Mouse (Mus musculus) olfactory bulb, adult 2 months (tissue): ENCODE results near the gene Rnf182. TPM values are rescaled to one million over a fixed set of nuclear protein-coding genes. Genes with fewer than 3 reads are reported as not detected.

Experiments
- H3K27ac ChIP-seq: fragments of 200-500 bp; 2 replicates; pipeline ENCODE4 v1.5.1; 2012; ENCODE audit warnings: low read depth, low read length; ENCODE audit not compliant: insufficient read depth
- H3K4me1 ChIP-seq: fragments of 200-500 bp; 2 replicates; pipeline ENCODE4 v1.6.1; 2012; ENCODE audit warnings: low read length; ENCODE audit not compliant: control insufficient read depth, insufficient read depth
- H3K4me3 ChIP-seq: fragments of 200-500 bp; 2 replicates; pipeline ENCODE4 v1.5.1; 2012; ENCODE audit warnings: mild to moderate bottlenecking, low read depth, low read length, moderate library complexity; ENCODE audit not compliant: insufficient read depth
- CTCF ChIP-seq: fragments of 200-500 bp; IDR thresholded peaks from 2 replicates; pipeline ENCODE4 v1.5.1; 2012; ENCODE audit warnings: low read depth, mild to moderate bottlenecking, low read length, moderate library complexity; ENCODE audit not compliant: insufficient read depth
- POLR2A ChIP-seq: fragments of 200-500 bp; IDR thresholded peaks from 2 replicates; pipeline ENCODE4 v1.6.1; 2012; ENCODE audit warnings: mild to moderate bottlenecking, low read depth, low read length, moderate library complexity; ENCODE audit not compliant: insufficient read depth
- WGBS: fragments of 180-500 bp; shearing (Covaris S2); methylation state at CpG from one replicate; pipeline ENCODE4 v1.1.7; 2018; 5-methylcytosine and 5-hydroxymethylcytosine counted together
- polyA plus RNA-seq: library from polyadenylated mRNA; stranded (reverse); fragments of >200 nt; gene quantifications from 2 replicates; pipeline ENCODE4 v1.2.4, GENCODE M21; 2012; ENCODE audit warnings: low replicate concordance; ENCODE audit not compliant: missing spikeins, insufficient read depth, insufficient read length

Rnf182 gene
- polyA plus RNA-seq, 1 experiment = not detected

DNA sequence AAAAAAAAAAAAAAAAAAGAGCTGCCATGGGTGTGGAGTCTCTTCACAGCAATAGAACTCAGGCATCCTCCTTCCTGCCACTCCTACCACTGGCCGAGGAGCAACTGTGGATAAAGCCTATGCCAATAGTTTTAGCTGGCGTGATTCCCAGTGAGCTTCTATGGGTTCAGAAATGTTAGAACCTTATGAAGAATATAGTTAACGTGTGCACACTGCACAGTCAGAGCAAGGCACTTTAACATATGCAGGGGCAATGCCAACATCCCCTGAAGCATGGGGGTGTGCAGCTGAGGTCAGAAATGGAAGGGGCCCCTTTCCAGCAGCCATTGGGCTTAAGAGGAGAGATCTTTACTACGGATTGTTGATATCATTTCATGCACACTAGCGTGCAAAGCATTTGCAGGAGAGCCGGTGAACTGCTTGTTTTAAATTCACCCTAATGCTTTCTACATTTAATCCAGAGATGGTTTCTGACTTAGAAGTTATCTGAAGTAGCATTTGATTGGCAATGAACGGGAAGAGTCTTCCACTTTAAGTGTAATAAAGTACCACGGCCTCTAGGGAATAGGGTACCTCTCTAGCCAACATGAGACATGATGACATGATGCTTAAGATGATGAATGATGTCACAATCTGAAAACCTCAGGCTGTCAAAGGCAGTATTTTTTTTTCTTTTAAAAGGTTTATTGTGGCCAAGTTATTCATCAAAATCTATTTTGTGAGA, 61.8 kb downstream of the Rnf182 start:
- no peak for TF ChIP-seq CTCF
- no peak for TF ChIP-seq POLR2A

DNA sequence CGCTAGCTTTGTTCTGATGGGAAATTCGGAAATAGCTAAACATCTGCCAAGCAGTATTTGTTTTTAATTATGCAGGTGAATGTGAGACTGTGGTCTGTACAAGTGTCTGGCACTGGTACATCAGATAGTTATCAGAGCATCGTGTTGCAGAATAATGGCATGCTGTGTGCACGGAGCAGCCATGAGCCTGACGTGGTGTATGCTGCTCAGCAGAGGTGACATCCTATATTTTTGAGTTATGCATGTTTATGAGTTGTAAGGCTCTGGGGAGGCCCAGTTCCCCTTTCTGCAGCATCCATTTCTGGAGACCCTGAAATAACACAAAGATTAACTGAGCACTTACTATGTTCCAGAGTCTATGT, 62.4 kb downstream of the Rnf182 start:
- Histone ChIP-seq H3K4me3 (no peak overlapping the region), H3K4me1 (peaks cover 2% of the 10 kb centered on the region; the same call in 1 of the 2 replicates), H3K27ac (no peak overlapping the region)
- TF ChIP-seq POLR2A = no peak
- no peak for TF ChIP-seq CTCF
- WGBS = 76% methylated on average over 5 of the region's 5 CpGs

More for the DNA sequence above, 61.8 kb downstream of the Rnf182 start:
- WGBS = 76% methylated on average over 8 of the region's 8 CpGs
- H3K27ac ChIP-seq = no peak overlapping the region
- no peak overlapping the region for H3K4me3 ChIP-seq
- H3K4me1 ChIP-seq = peaks cover 2% of the 10 kb centered on the region; the same call in 1 of the 2 replicates

DNA sequence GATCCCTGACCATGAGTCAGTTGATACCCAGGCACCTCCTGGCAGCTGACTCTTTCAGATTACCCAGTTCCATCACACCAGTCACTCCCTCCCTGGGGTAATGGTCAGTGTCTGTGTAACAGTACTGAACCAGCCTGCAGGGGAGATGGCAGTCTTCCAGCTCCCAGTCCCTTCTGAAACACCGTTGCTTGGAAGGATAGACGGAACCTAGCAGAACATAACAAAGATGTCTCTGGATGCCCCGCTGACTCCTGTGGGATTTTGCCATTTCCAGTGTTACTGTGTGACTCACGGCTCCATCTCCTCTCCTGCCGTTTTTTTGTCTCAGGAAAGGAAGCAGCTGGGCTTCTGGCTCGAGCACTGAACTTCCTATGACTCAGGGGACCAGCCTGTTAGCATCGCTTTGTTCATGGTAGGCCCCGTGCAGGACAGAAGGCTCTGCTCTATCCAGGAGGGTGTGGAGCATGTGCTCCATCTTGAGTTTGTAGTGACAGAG, 69.0 kb downstream of the Rnf182 start:
- peaks cover 10% of the 10 kb centered on the region for H3K4me1 ChIP-seq
- peak overlapping the region; percentile 77 for H3K27ac ChIP-seq
- H3K4me3 ChIP-seq = no peak overlapping the region
- TF ChIP-seq CTCF (no peak), POLR2A (no peak)
- WGBS = 8% methylated on average over 8 of the region's 8 CpGs

DNA sequence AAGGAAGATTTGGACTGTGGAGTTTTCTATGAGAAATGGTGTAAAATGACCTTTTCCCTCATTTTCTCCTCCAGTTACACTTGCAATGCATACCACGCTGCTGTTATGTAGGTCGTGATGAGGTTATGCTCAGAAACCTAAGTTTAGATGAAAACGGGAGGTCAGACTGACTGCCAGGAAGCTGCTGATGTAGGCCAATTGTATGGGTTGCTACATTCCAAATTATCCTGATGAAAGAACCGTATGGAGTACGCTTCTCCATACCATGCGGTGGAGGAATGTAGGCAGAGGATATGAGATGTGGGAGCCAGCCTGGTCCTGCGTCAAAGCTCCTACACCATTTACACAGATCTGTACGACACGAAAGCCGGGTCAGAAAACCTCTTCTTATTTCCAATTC, 72.6 kb downstream of the Rnf182 start:
- no peak for TF ChIP-seq CTCF
- no peak for TF ChIP-seq POLR2A
- WGBS = 93% methylated on average over 10 of the region's 10 CpGs
- H3K4me3 ChIP-seq = no peak overlapping the region

DNA sequence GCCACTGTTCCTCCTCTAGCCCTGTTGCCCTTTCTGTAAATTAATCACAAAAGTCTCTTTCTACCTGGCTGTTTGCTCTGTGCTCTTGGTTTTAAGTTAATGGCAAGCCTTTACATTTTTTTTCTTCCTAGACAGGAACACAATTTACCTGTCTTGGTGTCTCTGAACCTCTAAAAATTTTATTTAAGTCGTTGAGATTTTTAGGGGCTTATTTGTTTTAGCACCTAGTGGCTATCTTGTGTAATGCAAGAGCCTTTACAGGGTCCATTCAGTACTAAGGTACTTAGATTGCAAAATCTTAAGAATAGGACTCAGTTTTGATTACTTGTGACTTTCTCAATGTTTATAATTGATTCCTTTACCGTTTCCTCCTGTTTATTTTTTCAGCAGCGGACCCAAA, 76.2 kb downstream of the Rnf182 start:
- WGBS = 69% methylated on average over 3 of the region's 3 CpGs
- TF ChIP-seq POLR2A (no peak), CTCF (no peak)
- no peaks in the 10 kb centered on the region for H3K4me1 ChIP-seq
- H3K4me3 ChIP-seq = no peak overlapping the region
- no peak overlapping the region for H3K27ac ChIP-seq

More for the DNA sequence above, 72.6 kb downstream of the Rnf182 start:
- Histone ChIP-seq H3K27ac (no peak overlapping the region), H3K4me1 (peaks cover 7% of the 10 kb centered on the region)

DNA sequence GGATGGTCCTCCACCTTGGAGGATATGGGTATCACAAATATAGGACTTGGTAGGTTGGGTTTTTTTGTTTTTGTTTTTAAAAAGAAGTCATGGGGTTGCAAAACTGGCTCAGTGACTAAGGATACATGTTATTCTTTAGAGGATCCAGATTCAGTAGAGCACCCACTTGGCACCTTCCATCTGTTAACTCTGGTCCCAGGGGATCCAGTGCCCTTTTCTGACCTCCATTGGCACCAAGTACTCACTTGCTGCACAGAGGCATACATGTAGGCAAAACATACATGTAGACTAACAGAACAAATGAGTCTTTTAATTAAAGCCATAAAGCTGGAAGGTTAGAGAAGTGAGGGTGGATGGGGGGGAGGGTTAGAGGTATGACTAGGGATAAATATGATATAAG, 80.0 kb downstream of the Rnf182 start:
- H3K4me1 ChIP-seq = no peaks in the 10 kb centered on the region
- no peak overlapping the region for H3K27ac ChIP-seq
- no peak overlapping the region for H3K4me3 ChIP-seq
- no peak for TF ChIP-seq CTCF
- no peak for TF ChIP-seq POLR2A

DNA sequence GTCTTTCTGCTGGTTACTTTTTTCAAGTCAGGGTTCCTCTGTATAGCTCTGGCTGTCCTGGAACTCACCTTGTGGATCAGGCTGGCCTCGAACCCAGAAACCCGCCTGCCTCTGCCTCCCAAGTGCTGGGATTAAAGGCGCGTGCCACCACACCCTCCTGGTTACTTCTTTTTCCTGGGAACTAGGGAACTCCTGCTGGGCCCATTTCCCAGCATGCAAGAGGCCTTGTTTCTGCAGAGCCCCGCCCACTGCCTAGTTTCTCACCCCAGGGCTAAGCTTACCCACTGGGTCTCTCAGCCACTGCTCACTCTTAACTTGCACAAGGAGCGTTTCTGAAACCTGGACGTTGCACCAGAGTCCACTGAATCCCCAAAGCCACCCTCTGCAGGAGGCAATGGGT, 80.5 kb downstream of the Rnf182 start:
- Histone ChIP-seq H3K4me3 (no peak overlapping the region), H3K27ac (no peak overlapping the region), H3K4me1 (no peaks in the 10 kb centered on the region)
- 87% methylated on average over 7 of the region's 7 CpGs for WGBS
- TF ChIP-seq CTCF (no peak), POLR2A (no peak)

DNA sequence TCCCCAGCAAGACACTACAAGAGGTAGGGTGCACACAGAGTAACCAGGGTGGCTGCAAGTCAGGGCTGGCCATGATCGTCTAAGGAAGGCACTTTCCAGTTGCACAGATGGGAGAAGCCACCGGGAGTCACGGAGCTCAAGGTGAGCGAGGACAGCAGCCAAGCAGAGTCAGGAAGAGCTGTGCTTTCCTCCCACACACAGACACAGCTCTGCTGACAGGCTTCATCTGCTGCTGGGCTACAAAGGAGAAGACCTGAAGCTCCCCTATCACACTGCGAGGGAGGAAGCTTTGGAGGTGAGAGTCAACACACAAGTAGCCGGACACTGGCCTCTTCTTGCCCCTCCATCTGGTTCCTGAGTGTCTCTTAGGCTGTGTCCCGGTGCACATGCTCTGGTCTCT, 83.0 kb downstream of the Rnf182 start:
- H3K4me3 ChIP-seq = no peak overlapping the region
- TF ChIP-seq CTCF (no peak), POLR2A (no peak)
- WGBS = 91% methylated on average over 7 of the region's 7 CpGs
- no peak overlapping the region for H3K27ac ChIP-seq
- H3K4me1 ChIP-seq = no peaks in the 10 kb centered on the region

DNA sequence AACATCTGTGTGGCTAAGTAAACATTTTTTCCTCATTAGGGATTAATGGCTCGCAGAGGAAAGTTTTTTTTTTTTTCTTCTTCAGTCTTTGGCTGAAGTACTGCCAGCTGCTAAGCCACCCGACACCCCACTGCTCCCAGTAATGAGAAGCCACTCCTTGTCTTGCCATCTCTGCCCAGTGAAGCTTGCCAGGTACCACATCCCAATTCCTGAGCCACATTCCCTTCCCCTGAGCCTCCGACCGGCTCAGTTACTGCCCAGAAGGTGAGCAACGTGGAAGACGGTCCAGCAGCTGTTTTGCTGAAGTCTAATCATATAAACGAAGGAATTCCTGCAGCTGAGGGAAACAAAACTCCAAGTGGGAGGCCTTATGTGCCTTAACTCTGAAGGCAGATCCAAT, 88.0 kb downstream of the Rnf182 start:
- Histone ChIP-seq H3K4me3 (no peak overlapping the region), H3K4me1 (no peaks in the 10 kb centered on the region), H3K27ac (no peak overlapping the region)
- WGBS = 50% methylated on average over 7 of the region's 7 CpGs
- TF ChIP-seq POLR2A (no peak), CTCF (no peak)

DNA sequence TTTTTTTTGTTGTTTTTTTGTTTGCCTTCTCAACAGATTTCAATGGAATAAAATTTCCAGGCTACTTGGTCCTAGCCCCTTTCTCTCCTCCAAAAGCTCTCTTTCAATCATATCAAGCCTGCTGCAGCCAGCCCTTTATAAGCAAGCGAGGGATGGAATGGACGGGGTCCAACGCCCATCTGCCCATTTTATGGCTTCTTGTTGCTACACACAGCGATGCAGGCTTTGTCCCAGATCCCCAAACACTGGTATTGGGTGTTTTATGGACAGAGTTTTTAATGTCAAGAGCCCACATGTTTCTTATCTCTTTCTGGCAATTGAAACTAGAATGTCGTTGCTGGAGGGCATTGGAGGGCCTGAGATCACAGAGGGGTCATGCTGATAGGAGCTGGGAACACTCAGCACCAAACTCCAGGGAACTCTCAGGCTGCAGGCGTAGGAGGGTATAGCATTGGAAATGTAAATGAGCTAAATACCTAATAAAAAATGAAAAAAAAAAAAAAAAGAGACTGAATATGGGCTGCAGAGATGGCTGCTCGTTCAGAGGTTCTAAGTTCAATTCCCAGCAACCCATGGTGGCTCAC, 89.1 kb downstream of the Rnf182 start:
- Histone ChIP-seq H3K4me3 (no peak overlapping the region), H3K4me1 (no peaks in the 10 kb centered on the region), H3K27ac (no peak overlapping the region)
- WGBS = 80% methylated on average over 7 of the region's 7 CpGs
- no peak for TF ChIP-seq POLR2A
- TF ChIP-seq CTCF = no peak
